Mouse (Mus musculus): ENCODE measurements around the gene Gm28827. TPM values are rescaled to one million over a fixed set of nuclear protein-coding genes. Genes with fewer than 3 reads are reported as not detected.

The Gm28827 gene
- polyA plus RNA-seq (2014; fragmentation: Illumina TruSeq; extraction: RNeasy Lipid Tissue Mini Kit (QIAGEN cat#74804); ENCODE audit: low read depth, low replicate concordance), result not detected

GRCm38 (mm10) chrY:83030647-83031046 is at the start of gene Gm28827:
Gene Gm28827, plus strand, starts transcription at chrY:83030947.

Data from liver, adult 10 weeks (tissue).